Mouse (Mus musculus): ENCODE data around the gene Cd47. TPM values are rescaled to one million over a fixed set of nuclear protein-coding genes. Genes with fewer than 3 reads are reported as not detected.

Cd47 gene
- polyA plus RNA-seq, 1 experiment from 2014 or later = 63.8 TPM

GRCm38 (mm10) chr16:49937218-49938165 lies 137.2 kb downstream of the Cd47 start:
- Histone ChIP-seq H3K27me3 (ENCODE audit: control insufficient read depth, insufficient read depth, low read length) (no peaks in the 10 kb centered on the region), H3K4me1 (ENCODE audit: control insufficient read depth, insufficient read depth, low read length) (no peaks in the 10 kb centered on the region), H3K4me3 (ENCODE audit: low read depth, low read length) (no peak overlapping the region), H3K9me3 (ENCODE audit: control insufficient read depth, low read length) (no peaks in the 10 kb centered on the region), H3K27ac (ENCODE audit: low read depth, low read length) (no peak overlapping the region), H3K36me3 (ENCODE audit: control insufficient read depth, insufficient read depth, low read length) (no peaks in the 10 kb centered on the region), H3K4me2 (ENCODE audit: low read depth) (no peak overlapping the region), H3K9ac (ENCODE audit: low read length) (no peak overlapping the region)
- ATAC-seq (ENCODE audit: insufficient read depth, low FRiP score, low TSS enrichment) (no peak), DNase-seq (ENCODE audit: low spot score) (no peak)
- WGBS = 69% methylated on average over 11 of the region's 11 CpGs

GRCm38 (mm10) chr16:49938483-49939301 lies 138.4 kb downstream of the Cd47 start:
- Histone ChIP-seq H3K9me3 (ENCODE audit: control insufficient read depth, low read length) (no peaks in the 10 kb centered on the region), H3K9ac (ENCODE audit: low read length) (no peak overlapping the region), H3K36me3 (ENCODE audit: control insufficient read depth, insufficient read depth, low read length) (no peaks in the 10 kb centered on the region), H3K4me3 (ENCODE audit: low read depth, low read length) (no peak overlapping the region), H3K27ac (ENCODE audit: low read depth, low read length) (no peak overlapping the region), H3K4me2 (ENCODE audit: low read depth) (no peak overlapping the region), H3K27me3 (ENCODE audit: control insufficient read depth, insufficient read depth, low read length) (no peaks in the 10 kb centered on the region), H3K4me1 (ENCODE audit: control insufficient read depth, insufficient read depth, low read length) (no peaks in the 10 kb centered on the region)
- DNase-seq (ENCODE audit: low spot score) (no peak), ATAC-seq (ENCODE audit: insufficient read depth, low FRiP score, low TSS enrichment) (no peak)
- 80% methylated on average over 7 of the region's 7 CpGs for whole genome bisulfite sequencing

- 90% methylated on average over 2 of the region's 2 CpGs for WGBS
Measured at GRCm38 (mm10) chr16:49939376-49939775, 139.0 kb downstream of the Cd47 start.

GRCm38 (mm10) chr16:49940473-49940872 lies 140.1 kb downstream of the Cd47 start:
- Histone ChIP-seq H3K27me3 (ENCODE audit: control insufficient read depth, insufficient read depth, low read length) (no peaks in the 10 kb centered on the region), H3K4me3 (ENCODE audit: low read depth, low read length) (no peak overlapping the region), H3K9me3 (ENCODE audit: control insufficient read depth, low read length) (no peaks in the 10 kb centered on the region), H3K4me1 (ENCODE audit: control insufficient read depth, insufficient read depth, low read length) (no peaks in the 10 kb centered on the region), H3K9ac (ENCODE audit: low read length) (no peak overlapping the region), H3K36me3 (ENCODE audit: control insufficient read depth, insufficient read depth, low read length) (no peaks in the 10 kb centered on the region), H3K27ac (ENCODE audit: low read depth, low read length) (no peak overlapping the region), H3K4me2 (ENCODE audit: low read depth) (no peak overlapping the region)
- ATAC-seq (ENCODE audit: insufficient read depth, low FRiP score, low TSS enrichment) (no peak), DNase-seq (ENCODE audit: low spot score) (no peak)

More at GRCm38 (mm10) chr16:49939376-49939775, 139.0 kb downstream of the Cd47 start:
- Histone ChIP-seq H3K27ac (ENCODE audit: low read depth, low read length) (no peak overlapping the region), H3K4me2 (ENCODE audit: low read depth) (no peak overlapping the region), H3K9me3 (ENCODE audit: control insufficient read depth, low read length) (no peaks in the 10 kb centered on the region), H3K4me1 (ENCODE audit: control insufficient read depth, insufficient read depth, low read length) (no peaks in the 10 kb centered on the region), H3K27me3 (ENCODE audit: control insufficient read depth, insufficient read depth, low read length) (no peaks in the 10 kb centered on the region), H3K36me3 (ENCODE audit: control insufficient read depth, insufficient read depth, low read length) (no peaks in the 10 kb centered on the region), H3K4me3 (ENCODE audit: low read depth, low read length) (no peak overlapping the region), H3K9ac (ENCODE audit: low read length) (no peak overlapping the region)
- DNase-seq (ENCODE audit: low spot score) (no peak), ATAC-seq (ENCODE audit: insufficient read depth, low FRiP score, low TSS enrichment) (no peak)

GRCm38 (mm10) chr16:49941031-49941430 lies 140.7 kb downstream of the Cd47 start:
- ATAC-seq (ENCODE audit: insufficient read depth, low FRiP score, low TSS enrichment) = no peak

GRCm38 (mm10) chr16:49943726-49944125 lies 143.4 kb downstream of the Cd47 start:
- 88% methylated on average over 1 of the region's 1 CpGs for WGBS
- H3K9ac ChIP-seq (ENCODE audit: low read length) = no peak overlapping the region

More at GRCm38 (mm10) chr16:49941031-49941430, 140.7 kb downstream of the Cd47 start:
- DNase-seq (ENCODE audit: low spot score) = no peak
- H3K9me3 ChIP-seq (ENCODE audit: control insufficient read depth, low read length) = no peaks in the 10 kb centered on the region
- H3K27me3 ChIP-seq (ENCODE audit: control insufficient read depth, insufficient read depth, low read length) = no peaks in the 10 kb centered on the region
- H3K4me3 ChIP-seq (ENCODE audit: low read depth, low read length) = no peak overlapping the region
- H3K4me2 ChIP-seq (ENCODE audit: low read depth) = no peak overlapping the region
- no peak overlapping the region for H3K9ac ChIP-seq (ENCODE audit: low read length)
- no peak overlapping the region for H3K27ac ChIP-seq (ENCODE audit: low read depth, low read length)
- H3K4me1 ChIP-seq (ENCODE audit: control insufficient read depth, insufficient read depth, low read length) = no peaks in the 10 kb centered on the region
- no peaks in the 10 kb centered on the region for H3K36me3 ChIP-seq (ENCODE audit: control insufficient read depth, insufficient read depth, low read length)
- WGBS = 83% methylated on average over 1 of the region's 1 CpGs

GRCm38 (mm10) chr16:49945084-49945483 lies 144.8 kb downstream of the Cd47 start:
- Histone ChIP-seq H3K4me1 (ENCODE audit: control insufficient read depth, insufficient read depth, low read length) (no peaks in the 10 kb centered on the region), H3K27ac (ENCODE audit: low read depth, low read length) (no peak overlapping the region), H3K9ac (ENCODE audit: low read length) (no peak overlapping the region), H3K4me2 (ENCODE audit: low read depth) (no peak overlapping the region), H3K4me3 (ENCODE audit: low read depth, low read length) (no peak overlapping the region), H3K36me3 (ENCODE audit: control insufficient read depth, insufficient read depth, low read length) (no peaks in the 10 kb centered on the region), H3K27me3 (ENCODE audit: control insufficient read depth, insufficient read depth, low read length) (no peaks in the 10 kb centered on the region), H3K9me3 (ENCODE audit: control insufficient read depth, low read length) (no peaks in the 10 kb centered on the region)
- DNase-seq (ENCODE audit: low spot score) (no peak), ATAC-seq (ENCODE audit: insufficient read depth, low FRiP score, low TSS enrichment) (no peak; the same call in 1 of the 2 replicates)
- 82% methylated on average over 5 of the region's 5 CpGs for WGBS

More at GRCm38 (mm10) chr16:49943726-49944125, 143.4 kb downstream of the Cd47 start:
- no peaks in the 10 kb centered on the region for H3K4me1 ChIP-seq (ENCODE audit: control insufficient read depth, insufficient read depth, low read length)
- DNase-seq (ENCODE audit: low spot score) (no peak), ATAC-seq (ENCODE audit: insufficient read depth, low FRiP score, low TSS enrichment) (no peak)
- no peaks in the 10 kb centered on the region for H3K36me3 ChIP-seq (ENCODE audit: control insufficient read depth, insufficient read depth, low read length)
- no peak overlapping the region for H3K4me3 ChIP-seq (ENCODE audit: low read depth, low read length)
- H3K27ac ChIP-seq (ENCODE audit: low read depth, low read length) = no peak overlapping the region
- no peak overlapping the region for H3K4me2 ChIP-seq (ENCODE audit: low read depth)
- no peaks in the 10 kb centered on the region for H3K9me3 ChIP-seq (ENCODE audit: control insufficient read depth, low read length)
- no peaks in the 10 kb centered on the region for H3K27me3 ChIP-seq (ENCODE audit: control insufficient read depth, insufficient read depth, low read length)

GRCm38 (mm10) chr16:49947049-49947448 lies 146.7 kb downstream of the Cd47 start:
- 89% methylated on average over 3 of the region's 3 CpGs for WGBS
- no peaks in the 10 kb centered on the region for H3K9me3 ChIP-seq (ENCODE audit: control insufficient read depth, low read length)
- no peak overlapping the region for H3K27ac ChIP-seq (ENCODE audit: low read depth, low read length)
- ATAC-seq (ENCODE audit: insufficient read depth, low FRiP score, low TSS enrichment) (no peak), DNase-seq (ENCODE audit: low spot score) (no peak)
- no peaks in the 10 kb centered on the region for H3K4me1 ChIP-seq (ENCODE audit: control insufficient read depth, insufficient read depth, low read length)
- no peak overlapping the region for H3K9ac ChIP-seq (ENCODE audit: low read length)
- no peak overlapping the region for H3K4me3 ChIP-seq (ENCODE audit: low read depth, low read length)
- no peaks in the 10 kb centered on the region for H3K27me3 ChIP-seq (ENCODE audit: control insufficient read depth, insufficient read depth, low read length)
- no peak overlapping the region for H3K4me2 ChIP-seq (ENCODE audit: low read depth)
- no peaks in the 10 kb centered on the region for H3K36me3 ChIP-seq (ENCODE audit: control insufficient read depth, insufficient read depth, low read length)
